Mouse (Mus musculus) embryonic facial prominence, embryonic 12.5 days (tissue): ENCODE results near the gene Ly6g5c. TPM values are rescaled to one million over a fixed set of nuclear protein-coding genes. Genes with fewer than 3 reads are reported as not detected.

Experiments
- ATAC-seq: fragments of 200-750 bp; cut with Nextera tagmentation; 2 replicates; pipeline ENCODE4 v1.8.0; 2017; ENCODE audit not compliant: insufficient number of reproducible peaks, insufficient read depth, low FRiP score, low TSS enrichment
- H3K27ac ChIP-seq: fragments of 300-500 bp; sonication (generic); 2 replicates; pipeline ENCODE4 v1.5.1; 2016; ENCODE audit warnings: mild to moderate bottlenecking
- H3K27me3 ChIP-seq: fragments of 300-500 bp; sonication (generic); 2 replicates; pipeline ENCODE4 v1.6.1; 2016; ENCODE audit warnings: mild to moderate bottlenecking, moderate library complexity
- H3K36me3 ChIP-seq: fragments of 300-500 bp; sonication (generic); 2 replicates; pipeline ENCODE4 v1.6.1; 2016; ENCODE audit warnings: mild to moderate bottlenecking
- H3K4me1 ChIP-seq: fragments of 300-500 bp; sonication (generic); 2 replicates; pipeline ENCODE4 v1.6.1; 2016
- H3K4me2 ChIP-seq: fragments of 300-500 bp; sonication (generic); replicated peaks from 2 replicates; pipeline ENCODE4 v1.6.1; 2016; ENCODE audit warnings: mild to moderate bottlenecking, moderate library complexity
- H3K4me3 ChIP-seq: fragments of 300-500 bp; sonication (generic); 2 replicates; pipeline ENCODE4 v1.5.1; 2016; ENCODE audit warnings: mild to moderate bottlenecking
- H3K9ac ChIP-seq: fragments of 300-500 bp; sonication (generic); 2 replicates; pipeline ENCODE4 v1.6.1; 2016; ENCODE audit warnings: mild to moderate bottlenecking, moderate library complexity
- H3K9me3 ChIP-seq: fragments of 300-500 bp; sonication (generic); 2 replicates; pipeline ENCODE4 v1.6.1; 2016; ENCODE audit warnings: mild to moderate bottlenecking, moderate library complexity
- WGBS: fragments of 180-500 bp; shearing (Covaris S2); methylation state at CpG from one replicate; pipeline ENCODE4 v1.1.7; 2016; 5-methylcytosine and 5-hydroxymethylcytosine counted together
- polyA plus RNA-seq: library from polyadenylated mRNA; unstranded; fragments of >200 nt; fragmentation: Nextera tagmentation; extraction: Ambion mirVana; gene quantifications from 2 replicates; pipeline ENCODE4 v1.2.1, GENCODE M21; 2016

Ly6g5c gene
- polyA plus RNA-seq, 1 experiment from 2014 or later, result not detected

GRCm38 (mm10) chr17:35068213-35068914, 39.7 kb upstream of the Ly6g5c start:
- H3K36me3 ChIP-seq, result peaks cover 4% of the 10 kb centered on the region; the same call in 1 of the 2 replicates
- H3K27ac ChIP-seq, result no peak overlapping the region
- H3K9ac ChIP-seq, result no peak overlapping the region
- WGBS, result 83% methylated on average over 17 of the region's 17 CpGs
- H3K4me2 ChIP-seq, result no peak overlapping the region
- no peaks in the 10 kb centered on the region for H3K9me3 ChIP-seq
- H3K4me1 ChIP-seq, result peaks cover 17% of the 10 kb centered on the region
- ATAC-seq, result no peak
- no peak overlapping the region for H3K4me3 ChIP-seq
- H3K27me3 ChIP-seq, result peaks cover 52% of the 10 kb centered on the region

- peaks cover 36% of the 10 kb centered on the region for H3K27me3 ChIP-seq
- WGBS, result 43% methylated on average over 6 of the region's 6 CpGs
- H3K4me2 ChIP-seq, result no peak overlapping the region
- no peak overlapping the region for H3K9ac ChIP-seq
- no peaks in the 10 kb centered on the region for H3K9me3 ChIP-seq
- no peak for ATAC-seq
- no peak overlapping the region for H3K4me3 ChIP-seq
- no peak overlapping the region for H3K27ac ChIP-seq
- H3K4me1 ChIP-seq, result 0 out of 2 replicates have a peak, but pooled peaks cover under 1% of the 10 kb centered on the region
- no peaks in the 10 kb centered on the region for H3K36me3 ChIP-seq
These were observed 37.4 kb upstream of the Ly6g5c start for GRCm38 (mm10) chr17:35070556-35071229.

GRCm38 (mm10) chr17:35071454-35071853, 36.6 kb upstream of the Ly6g5c start:
- Histone ChIP-seq H3K36me3 (no peaks in the 10 kb centered on the region), H3K4me1 (peaks cover 3% of the 10 kb centered on the region), H3K9me3 (no peaks in the 10 kb centered on the region), H3K27me3 (peaks cover 29% of the 10 kb centered on the region), H3K9ac (no peak overlapping the region), H3K4me3 (no peak overlapping the region), H3K4me2 (no peak overlapping the region), H3K27ac (no peak overlapping the region)
- no peak for ATAC-seq
- 80% methylated on average over 9 of the region's 9 CpGs for WGBS

- Histone ChIP-seq H3K9me3 (no peaks in the 10 kb centered on the region), H3K36me3 (no peaks in the 10 kb centered on the region), H3K27me3 (peaks cover 26% of the 10 kb centered on the region), H3K4me2 (no peak overlapping the region), H3K9ac (0 out of 2 replicates have a peak overlapping the region, but pooled peaks have one; percentile 1), H3K4me1 (peaks cover 19% of the 10 kb centered on the region), H3K27ac (no peak overlapping the region), H3K4me3 (no peak overlapping the region)
- WGBS, result 47% methylated on average over 17 of the region's 17 CpGs
- no peak for ATAC-seq
These were observed 34.0 kb upstream of the Ly6g5c start for GRCm38 (mm10) chr17:35074097-35074496.

- H3K4me1 ChIP-seq, result peaks cover 23% of the 10 kb centered on the region
- no peak within 1 kb of the TSS for H3K9ac ChIP-seq
- H3K27me3 ChIP-seq, result peaks cover 27% of the 10 kb centered on the region
- 16% methylated on average over 10 of the region's 10 CpGs for WGBS
- peak within 1 kb of the TSS; percentile 24 for H3K4me2 ChIP-seq
- no peak within 1 kb of the TSS for H3K27ac ChIP-seq
- H3K4me3 ChIP-seq, result peak within 1 kb of the TSS; percentile 14; the same call in 1 of the 2 replicates
- H3K9me3 ChIP-seq, result no peaks in the 10 kb centered on the region
- no peaks in the 10 kb centered on the region for H3K36me3 ChIP-seq
- ATAC-seq, result no peak
These were observed 31.4 kb upstream of the Ly6g5c start, which contains the start of gene Ly6g6e for GRCm38 (mm10) chr17:35076507-35077176. Gene Ly6g6e (plus strand): TSS chr17:35076902.

GRCm38 (mm10) chr17:35077285-35077684, 30.8 kb upstream of the Ly6g5c start:
- H3K27ac ChIP-seq, result no peak overlapping the region
- 0 out of 2 replicates have a peak overlapping the region, but pooled peaks have one; percentile 14 for H3K4me3 ChIP-seq
- no peaks in the 10 kb centered on the region for H3K36me3 ChIP-seq
- 48% methylated on average over 2 of the region's 2 CpGs for WGBS
- H3K9me3 ChIP-seq, result no peaks in the 10 kb centered on the region
- no peak for ATAC-seq
- peaks cover 23% of the 10 kb centered on the region for H3K4me1 ChIP-seq
- H3K9ac ChIP-seq, result no peak overlapping the region
- H3K27me3 ChIP-seq, result peaks cover 27% of the 10 kb centered on the region
- H3K4me2 ChIP-seq, result peak overlapping the region; percentile 24

- Histone ChIP-seq H3K27me3 (peaks cover 27% of the 10 kb centered on the region), H3K9me3 (no peaks in the 10 kb centered on the region), H3K4me3 (peak within 1 kb of the TSS; percentile 14; the same call in 1 of the 2 replicates), H3K36me3 (no peaks in the 10 kb centered on the region), H3K4me1 (peaks cover 23% of the 10 kb centered on the region), H3K9ac (no peak within 1 kb of the TSS), H3K4me2 (peak within 1 kb of the TSS; percentile 24), H3K27ac (no peak within 1 kb of the TSS)
- peak; percentile 54; the same call in 1 of the 2 replicates for ATAC-seq
- 9% methylated on average over 14 of the region's 14 CpGs for WGBS
These were observed 30.3 kb upstream of the Ly6g5c start, which contains the start of gene Ly6g6d for GRCm38 (mm10) chr17:35077786-35078233. Gene Ly6g6d (minus strand): TSS chr17:35078065.

- H3K27ac ChIP-seq, result no peak overlapping the region
- H3K9me3 ChIP-seq, result no peaks in the 10 kb centered on the region
- H3K27me3 ChIP-seq, result peaks cover 22% of the 10 kb centered on the region
- no peak overlapping the region for H3K9ac ChIP-seq
- no peak overlapping the region for H3K4me2 ChIP-seq
- H3K4me3 ChIP-seq, result no peak overlapping the region
- 69% methylated on average over 9 of the region's 9 CpGs for WGBS
- ATAC-seq, result no peak
- H3K36me3 ChIP-seq, result no peaks in the 10 kb centered on the region
- peaks cover 23% of the 10 kb centered on the region for H3K4me1 ChIP-seq
These were observed 28.3 kb upstream of the Ly6g5c start for GRCm38 (mm10) chr17:35079778-35080177.

- Histone ChIP-seq H3K4me3 (no peak overlapping the region), H3K9me3 (no peaks in the 10 kb centered on the region), H3K27ac (no peak overlapping the region), H3K36me3 (no peaks in the 10 kb centered on the region), H3K27me3 (peaks cover 22% of the 10 kb centered on the region), H3K4me1 (peaks cover 23% of the 10 kb centered on the region), H3K9ac (no peak overlapping the region), H3K4me2 (no peak overlapping the region)
- 64% methylated on average over 6 of the region's 6 CpGs for WGBS
- ATAC-seq, result no peak
These were observed 27.8 kb upstream of the Ly6g5c start for GRCm38 (mm10) chr17:35080248-35080647.

- Histone ChIP-seq H3K36me3 (no peaks in the 10 kb centered on the region), H3K4me2 (no peak overlapping the region), H3K9me3 (no peaks in the 10 kb centered on the region), H3K4me3 (no peak overlapping the region), H3K27me3 (peaks cover 22% of the 10 kb centered on the region), H3K27ac (no peak overlapping the region), H3K4me1 (peaks cover 23% of the 10 kb centered on the region), H3K9ac (no peak overlapping the region)
- ATAC-seq, result no peak
- 68% methylated on average over 4 of the region's 4 CpGs for WGBS
These were observed 27.4 kb upstream of the Ly6g5c start for GRCm38 (mm10) chr17:35080710-35081109.

GRCm38 (mm10) chr17:35082841-35083576, 25.1 kb upstream of the Ly6g5c start:
- no peak overlapping the region for H3K9ac ChIP-seq
- no peak for ATAC-seq
- no peak overlapping the region for H3K4me3 ChIP-seq
- no peak overlapping the region for H3K4me2 ChIP-seq
- peaks cover 4% of the 10 kb centered on the region; the same call in 1 of the 2 replicates for H3K4me1 ChIP-seq
- H3K27me3 ChIP-seq, result peaks cover 10% of the 10 kb centered on the region
- no peaks in the 10 kb centered on the region for H3K36me3 ChIP-seq
- 82% methylated on average over 16 of the region's 16 CpGs for WGBS
- H3K27ac ChIP-seq, result no peak overlapping the region
- no peaks in the 10 kb centered on the region for H3K9me3 ChIP-seq
